25 mouse cellular contexts compared by ENCODE assay signal in the genomic region with DNA sequence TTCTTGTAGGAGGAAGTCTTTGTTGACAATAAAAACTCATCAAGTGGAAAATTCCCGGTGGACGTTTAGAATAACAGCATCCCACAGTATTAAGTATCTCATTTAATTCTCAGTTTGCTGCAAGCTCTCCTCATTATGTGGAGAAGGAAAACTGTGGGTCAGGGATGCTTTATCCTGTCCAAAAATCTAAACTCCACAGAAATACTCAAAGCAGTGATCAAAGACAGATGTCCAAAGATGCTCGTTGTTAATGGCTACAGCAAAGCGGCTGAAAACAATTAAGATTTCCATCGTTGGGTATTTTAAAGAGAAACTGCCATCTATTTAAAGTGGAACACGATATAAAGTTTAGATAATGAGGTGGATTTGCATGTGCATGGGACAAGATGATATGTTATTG.
"Had no signal": no experiment of that assay in that cellular context is flagged by ENCODE, and none has a peak within 500 bp of the region (broad histone marks: within the 10 kb centered on the region; RNA-seq: fewer than 3 reads in every experiment).

No protein-coding gene starts in this region.

- ATAC-seq: hindbrain, postnatal 0 days; intestine, embryonic 16.5 days; liver, embryonic 12.5 days had no signal

- H3K36me3 ChIP-seq: heart, embryonic 13.5 days; heart, embryonic 15.5 days; hindbrain, embryonic 13.5 days; hindbrain, embryonic 15.5 days; kidney, embryonic 15.5 days; limb, embryonic 13.5 days; limb, embryonic 15.5 days; liver, embryonic 12.5 days had no signal

- H3K4me2 ChIP-seq: heart, embryonic 11.5 days; heart, embryonic 13.5 days; heart, embryonic 15.5 days; hindbrain, embryonic 13.5 days; hindbrain, embryonic 15.5 days; kidney, embryonic 15.5 days; limb, embryonic 13.5 days; limb, embryonic 15.5 days; liver, embryonic 12.5 days had no signal

- H3K4me3 ChIP-seq: heart, adult 2 months; heart, embryonic 13.5 days; heart, embryonic 15.5 days; hindbrain, embryonic 13.5 days; hindbrain, embryonic 15.5 days; kidney, embryonic 15.5 days; limb, embryonic 13.5 days; limb, embryonic 15.5 days; liver, embryonic 12.5 days had no signal

- H3K9ac ChIP-seq: heart, embryonic 13.5 days; heart, embryonic 15.5 days; hindbrain, embryonic 13.5 days; hindbrain, embryonic 15.5 days; kidney, embryonic 15.5 days; limb, embryonic 13.5 days; limb, embryonic 15.5 days; liver, embryonic 12.5 days; liver, embryonic 14.5 days had no signal

- H3K27ac ChIP-seq: heart, adult 2 months; heart, embryonic 13.5 days; heart, embryonic 15.5 days; hindbrain, embryonic 13.5 days; hindbrain, embryonic 15.5 days; hindbrain, postnatal 0 days; kidney, embryonic 15.5 days; limb, embryonic 13.5 days; limb, embryonic 15.5 days; liver, embryonic 12.5 days; liver, embryonic 14.5 days had no signal

- DNase-seq: gastrocnemius, postnatal 14 days; gastrocnemius, postnatal 36 days; heart, adult 2 months; heart, postnatal 14 days; heart, postnatal 36 days; kidney, adult 11 months; kidney, adult 2 months; kidney, adult 9 months; kidney, postnatal 14 days; kidney, postnatal 36 days; layer of hippocampus, adult 9-11 months; layer of hippocampus, postnatal 36 days; left cerebral cortex, postnatal 4 days had no signal

- H3K9me3 ChIP-seq: heart, embryonic 15.5 days; hindbrain, embryonic 15.5 days; kidney, embryonic 15.5 days; limb, embryonic 13.5 days; limb, embryonic 15.5 days; liver, embryonic 12.5 days had no signal

- H3K4me1 ChIP-seq: heart, embryonic 13.5 days; heart, embryonic 15.5 days; hindbrain, embryonic 13.5 days; hindbrain, embryonic 15.5 days; kidney, embryonic 15.5 days; limb, embryonic 13.5 days; limb, embryonic 15.5 days; liver, embryonic 12.5 days had no signal

- H3K27me3 ChIP-seq: heart, embryonic 13.5 days; heart, embryonic 15.5 days; hindbrain, embryonic 13.5 days; hindbrain, embryonic 15.5 days; kidney, embryonic 15.5 days; limb, embryonic 13.5 days; limb, embryonic 15.5 days; liver, embryonic 12.5 days had no signal
